Mouse (Mus musculus) midbrain, embryonic 10.5 days (tissue): ENCODE data around the gene Eif5a2. TPM values are rescaled to one million over a fixed set of nuclear protein-coding genes. Genes with fewer than 3 reads are reported as not detected.

Experiments used
- DNase-seq: peaks from one replicate; pipeline ENCODE4 v3.0.0-alpha.2; 2017; ENCODE audit warnings: low spot score
- H3K27ac ChIP-seq: fragments of 300-500 bp; sonication (generic); replicated peaks from 2 replicates; pipeline ENCODE4 v1.5.1; 2016; ENCODE audit warnings: mild to moderate bottlenecking
- H3K27me3 ChIP-seq: fragments of 300-500 bp; sonication (generic); 2 replicates; pipeline ENCODE4 v1.6.1; 2016; ENCODE audit warnings: low read depth, mild to moderate bottlenecking; ENCODE audit not compliant: poor library complexity, severe bottlenecking
- H3K36me3 ChIP-seq: fragments of 300-500 bp; sonication (generic); 2 replicates; pipeline ENCODE4 v1.6.1; 2016; ENCODE audit warnings: mild to moderate bottlenecking, moderate library complexity
- H3K4me1 ChIP-seq: fragments of 300-500 bp; sonication (generic); 2 replicates; pipeline ENCODE4 v1.6.1; 2016
- H3K4me3 ChIP-seq: fragments of 300-500 bp; sonication (generic); 2 replicates; pipeline ENCODE4 v1.5.1; 2016; ENCODE audit warnings: mild to moderate bottlenecking, moderate library complexity
- H3K9me3 ChIP-seq: fragments of 300-500 bp; sonication (generic); replicated peaks from 2 replicates; pipeline ENCODE4 v1.6.1; 2016; ENCODE audit warnings: mild to moderate bottlenecking
- WGBS: fragments of 180-500 bp; shearing (Covaris S2); methylation state at CpG from one replicate; pipeline ENCODE4 v1.1.7; 2016; 5-methylcytosine and 5-hydroxymethylcytosine counted together
- polyA plus RNA-seq: library from polyadenylated mRNA; unstranded; fragments of >200 nt; fragmentation: Nextera tagmentation; extraction: Ambion mirVana; gene quantifications from 2 replicates; pipeline ENCODE4 v1.2.1, GENCODE M21; 2016

Gene Eif5a2
- polyA plus RNA-seq, 1 experiment from 2014 or later = 12.1 TPM

DNA sequence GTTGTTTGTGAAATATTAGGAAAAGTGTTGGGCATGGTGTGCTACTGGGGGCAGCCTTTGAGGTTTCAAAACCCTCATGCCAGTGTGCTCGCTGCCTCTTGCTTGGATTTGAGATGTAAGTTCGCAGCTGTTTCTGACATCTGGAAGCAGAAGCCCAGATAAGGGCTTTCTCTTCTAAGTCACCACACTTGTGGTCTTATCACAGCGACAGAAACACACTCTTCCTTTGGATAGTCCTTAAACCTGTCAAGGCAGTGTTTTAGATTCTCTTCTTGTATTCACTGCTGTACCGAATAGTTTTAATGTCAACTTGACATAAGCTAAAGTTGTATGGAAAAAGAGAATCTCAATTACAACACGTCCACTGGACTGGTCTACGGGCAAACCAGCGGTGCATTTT lies 5.7 kb upstream of the Eif5a2 start:
- DNase-seq = no peak
- 89% methylated on average over 7 of the region's 7 CpGs for WGBS
- Histone ChIP-seq H3K27ac (no peak overlapping the region), H3K4me3 (no peak overlapping the region), H3K4me1 (no peaks in the 10 kb centered on the region), H3K9me3 (peaks cover 3% of the 10 kb centered on the region), H3K36me3 (no peaks in the 10 kb centered on the region), H3K27me3 (peaks cover 12% of the 10 kb centered on the region)

GRCm38 (mm10) chr3:28775958-28776357 lies 5.1 kb upstream of the Eif5a2 start:
- Histone ChIP-seq H3K4me1 (no peaks in the 10 kb centered on the region), H3K9me3 (peaks cover 7% of the 10 kb centered on the region), H3K4me3 (no peak overlapping the region), H3K27ac (no peak overlapping the region), H3K36me3 (no peaks in the 10 kb centered on the region), H3K27me3 (peaks cover 17% of the 10 kb centered on the region)
- DNase-seq = no peak
- 86% methylated on average over 1 of the region's 1 CpGs for WGBS

DNA sequence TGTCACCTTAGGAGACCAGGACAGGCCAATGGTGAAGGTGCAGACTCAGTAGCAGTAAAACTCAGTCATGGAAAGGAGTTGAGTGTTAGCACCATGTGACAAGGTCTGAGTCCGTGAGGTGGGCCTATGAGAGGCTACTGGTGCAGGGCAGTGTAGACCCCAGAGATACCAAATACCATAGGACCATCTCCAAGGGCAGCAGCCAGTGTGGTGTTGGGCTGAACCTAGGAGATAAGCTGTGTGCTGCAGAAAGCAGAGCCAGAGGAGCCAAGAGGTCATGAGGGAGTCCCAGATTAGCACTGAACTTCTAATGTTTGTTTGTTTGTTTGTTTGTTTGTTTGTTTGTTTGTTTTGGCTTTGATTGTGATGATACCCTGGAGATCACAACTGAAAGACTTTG lies 4.6 kb upstream of the Eif5a2 start:
- H3K4me1 ChIP-seq = peaks cover 1% of the 10 kb centered on the region
- DNase-seq = no peak
- no peaks in the 10 kb centered on the region for H3K36me3 ChIP-seq
- 88% methylated on average over 1 of the region's 1 CpGs for WGBS
- H3K4me3 ChIP-seq = no peak overlapping the region
- H3K27me3 ChIP-seq = peaks cover 17% of the 10 kb centered on the region
- no peak overlapping the region for H3K27ac ChIP-seq
- H3K9me3 ChIP-seq = peaks cover 7% of the 10 kb centered on the region

DNA sequence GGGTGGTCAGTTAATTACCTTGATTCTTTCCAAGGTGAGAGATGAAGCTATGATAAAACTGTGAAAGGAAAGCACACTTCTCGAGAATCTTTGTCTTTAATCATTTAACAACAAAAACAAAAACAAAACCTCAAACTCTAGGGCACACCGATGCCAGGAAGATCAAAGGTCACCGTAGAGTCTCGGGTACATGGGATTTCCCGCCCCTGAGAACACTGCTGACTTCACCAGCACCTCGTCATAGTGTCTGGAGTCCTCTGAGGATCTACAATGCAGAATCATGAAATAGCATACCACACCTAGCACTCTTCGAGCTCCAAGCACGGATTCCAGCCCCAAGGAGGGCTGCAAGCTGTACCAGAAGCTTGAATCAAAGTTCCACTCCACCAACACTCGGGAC lies 565 bp upstream of the Eif5a2 start:
- peaks cover 9% of the 10 kb centered on the region for H3K4me1 ChIP-seq
- peak overlapping the region; percentile 81 for H3K4me3 ChIP-seq
- peaks cover 33% of the 10 kb centered on the region for H3K27me3 ChIP-seq
- 74% methylated on average over 9 of the region's 9 CpGs for WGBS
- no peaks in the 10 kb centered on the region for H3K36me3 ChIP-seq
- DNase-seq = no peak
- H3K27ac ChIP-seq = no peak overlapping the region
- peaks cover 7% of the 10 kb centered on the region for H3K9me3 ChIP-seq

- WGBS = 1% methylated on average over 38 of the region's 41 CpGs
- H3K36me3 ChIP-seq = no peaks in the 10 kb centered on the region
- peaks cover 33% of the 10 kb centered on the region for H3K27me3 ChIP-seq
- no peak for DNase-seq
- H3K4me3 ChIP-seq = peak overlapping the region; percentile 81
- H3K27ac ChIP-seq = peak overlapping the region; percentile 81
- H3K4me1 ChIP-seq = peaks cover 9% of the 10 kb centered on the region
- H3K9me3 ChIP-seq = peaks cover 7% of the 10 kb centered on the region
Measured at GRCm38 (mm10) chr3:28781422-28781821, 346 bp downstream of the Eif5a2 start.

GRCm38 (mm10) chr3:28781848-28782247 lies 772 bp downstream of the Eif5a2 start:
- peak overlapping the region; percentile 81 for H3K4me3 ChIP-seq
- H3K36me3 ChIP-seq = no peaks in the 10 kb centered on the region
- H3K4me1 ChIP-seq = peaks cover 9% of the 10 kb centered on the region
- WGBS = 20% methylated on average over 14 of the region's 14 CpGs
- peaks cover 7% of the 10 kb centered on the region for H3K9me3 ChIP-seq
- DNase-seq = peak; percentile 14
- peaks cover 33% of the 10 kb centered on the region for H3K27me3 ChIP-seq
- peak overlapping the region; percentile 81; the same call in 1 of the 2 replicates for H3K27ac ChIP-seq

GRCm38 (mm10) chr3:28784176-28784575 lies 3.1 kb downstream of the Eif5a2 start:
- no peaks in the 10 kb centered on the region for H3K36me3 ChIP-seq
- no peak overlapping the region for H3K4me3 ChIP-seq
- peaks cover 32% of the 10 kb centered on the region for H3K27me3 ChIP-seq
- H3K9me3 ChIP-seq = peaks cover 7% of the 10 kb centered on the region
- 96% methylated on average over 2 of the region's 2 CpGs for WGBS
- H3K27ac ChIP-seq = no peak overlapping the region
- peaks cover 9% of the 10 kb centered on the region for H3K4me1 ChIP-seq
- no peak for DNase-seq

DNA sequence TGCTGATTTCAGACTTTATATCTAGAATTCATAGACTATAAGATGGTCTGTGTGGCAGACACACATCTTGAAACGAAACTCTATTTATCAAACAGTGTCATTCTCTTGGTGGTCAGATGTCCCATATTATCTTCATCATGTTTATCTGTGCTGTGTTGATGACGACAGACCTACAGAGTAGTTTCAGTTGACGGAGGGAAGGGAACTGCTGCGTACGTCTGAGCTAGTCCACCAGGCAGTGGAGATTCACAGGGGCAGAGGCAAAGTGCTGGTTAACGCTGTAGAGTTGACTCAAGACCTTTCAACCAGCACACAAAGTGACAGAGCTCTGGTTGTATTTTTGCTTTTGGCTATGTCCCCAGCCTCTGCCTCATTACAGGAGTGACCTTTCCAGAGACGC lies 13.8 kb downstream of the Eif5a2 start:
- Histone ChIP-seq H3K4me3 (no peak overlapping the region), H3K27ac (no peak overlapping the region), H3K4me1 (no peaks in the 10 kb centered on the region), H3K36me3 (no peaks in the 10 kb centered on the region), H3K9me3 (no peaks in the 10 kb centered on the region), H3K27me3 (no peaks in the 10 kb centered on the region)
- DNase-seq = no peak
- WGBS = 91% methylated on average over 7 of the region's 7 CpGs

DNA sequence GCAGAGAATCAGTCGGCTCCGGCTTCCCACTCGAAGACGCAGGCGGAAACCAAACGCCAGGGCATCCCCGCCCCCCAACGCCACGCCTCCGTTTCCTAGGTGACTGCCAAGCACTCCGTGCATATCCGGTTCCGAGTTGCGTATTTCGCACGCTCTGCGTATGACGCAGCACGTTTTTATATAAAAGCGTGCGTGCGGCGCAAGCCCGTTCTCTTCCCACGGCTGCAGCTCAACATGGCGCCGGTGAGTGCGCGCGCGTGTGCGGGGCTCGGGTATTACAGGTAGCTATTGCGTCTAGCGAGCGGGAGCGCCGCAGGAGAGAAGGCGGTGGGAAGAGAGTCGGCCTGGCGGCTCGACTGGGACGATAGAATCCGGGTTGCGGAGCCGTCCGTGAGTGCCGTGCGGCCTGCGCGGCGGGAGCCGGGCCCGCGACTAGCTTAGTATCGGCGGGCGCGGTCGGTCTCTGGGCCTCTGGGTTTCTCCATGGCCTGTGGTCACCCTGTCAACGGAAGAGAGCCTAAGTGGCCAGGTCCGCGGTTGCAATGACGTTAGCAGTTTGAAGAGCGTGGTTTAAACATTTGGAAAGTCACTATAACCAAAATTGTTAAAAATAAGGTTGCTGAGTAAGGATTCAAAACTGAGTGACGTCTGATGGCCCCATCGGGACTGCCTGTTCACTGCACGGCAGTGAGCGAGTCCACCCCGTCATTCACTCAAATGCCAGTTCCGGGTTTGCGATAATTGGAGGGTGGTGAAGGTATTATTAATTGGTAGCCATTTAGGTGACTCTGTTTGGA lies 24.4 kb downstream of the Eif5a2 start, which contains the start of gene Rpl22l1:
Gene Rpl22l1, plus strand, starts transcription at position 136 of the 797 bp plus-strand sequence.
- under 1% methylated on average over 72 of the region's 72 CpGs for WGBS
- peak within 1 kb of the TSS; percentile 96 for H3K27ac ChIP-seq

GRCm38 (mm10) chr3:28808039-28808643 lies 27.1 kb downstream of the Eif5a2 start:
- 93% methylated on average over 4 of the region's 4 CpGs for WGBS
- peaks cover 29% of the 10 kb centered on the region for H3K36me3 ChIP-seq
- H3K27me3 ChIP-seq = no peaks in the 10 kb centered on the region
- no peak overlapping the region for H3K4me3 ChIP-seq
- no peak for DNase-seq
- no peaks in the 10 kb centered on the region for H3K9me3 ChIP-seq
- H3K4me1 ChIP-seq = peaks cover 15% of the 10 kb centered on the region
- H3K27ac ChIP-seq = no peak overlapping the region

More for the DNA sequence above, 24.4 kb downstream of the Eif5a2 start, which contains the start of gene Rpl22l1:
- Histone ChIP-seq H3K4me3 (peak within 1 kb of the TSS; percentile 90), H3K4me1 (peaks cover 15% of the 10 kb centered on the region), H3K36me3 (peaks cover 29% of the 10 kb centered on the region), H3K9me3 (no peaks in the 10 kb centered on the region), H3K27me3 (no peaks in the 10 kb centered on the region)
- DNase-seq = peak; percentile 98

DNA sequence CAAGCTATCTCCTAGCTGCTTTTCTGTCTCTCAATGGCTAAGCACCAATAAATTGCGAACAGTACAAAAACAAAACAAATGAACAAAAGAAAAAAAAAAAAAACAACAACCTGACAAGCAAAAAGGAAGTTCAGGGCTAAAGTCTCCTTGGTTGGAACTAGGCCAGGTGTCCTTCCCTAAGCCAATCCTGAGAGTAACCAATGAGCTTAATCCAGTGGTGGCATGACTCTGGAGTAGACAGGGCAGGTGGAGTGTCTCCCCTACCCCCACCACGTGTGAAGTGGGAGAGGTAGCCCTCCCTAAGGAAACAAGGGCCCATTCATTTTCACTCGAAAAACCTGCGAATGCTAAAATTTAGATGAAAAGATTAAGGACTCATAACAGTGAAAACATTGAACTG lies 30.4 kb downstream of the Eif5a2 start:
- Histone ChIP-seq H3K27me3 (no peaks in the 10 kb centered on the region), H3K4me1 (peaks cover 5% of the 10 kb centered on the region; the same call in 1 of the 2 replicates), H3K27ac (no peak overlapping the region), H3K4me3 (no peak overlapping the region), H3K36me3 (peaks cover 28% of the 10 kb centered on the region), H3K9me3 (no peaks in the 10 kb centered on the region)
- 82% methylated on average over 4 of the region's 4 CpGs for WGBS
- no peak for DNase-seq

DNA sequence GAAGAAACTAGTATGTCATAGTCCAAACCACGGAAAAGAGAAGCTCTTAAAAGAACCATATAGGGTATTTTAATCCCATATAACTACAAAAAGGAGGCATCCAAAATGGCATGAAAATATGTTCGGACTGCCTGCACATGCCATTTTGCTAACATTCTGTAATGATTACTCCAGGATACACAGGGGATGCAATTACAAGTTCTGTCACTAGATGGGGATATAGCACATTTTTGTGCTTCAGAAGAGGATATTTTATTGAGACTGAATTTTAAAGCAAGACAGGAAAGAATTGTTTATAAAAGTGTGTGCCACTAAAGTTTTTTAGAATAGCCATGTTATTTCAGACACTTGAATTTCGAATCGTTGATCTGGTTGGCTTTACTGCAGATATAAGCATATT lies 33.3 kb downstream of the Eif5a2 start:
- WGBS = 14% methylated on average over 4 of the region's 4 CpGs
- H3K4me3 ChIP-seq = no peak overlapping the region
- H3K4me1 ChIP-seq = no peaks in the 10 kb centered on the region
- H3K27ac ChIP-seq = no peak overlapping the region
- no peaks in the 10 kb centered on the region for H3K27me3 ChIP-seq
- H3K36me3 ChIP-seq = no peaks in the 10 kb centered on the region
- H3K9me3 ChIP-seq = no peaks in the 10 kb centered on the region
- no peak for DNase-seq

DNA sequence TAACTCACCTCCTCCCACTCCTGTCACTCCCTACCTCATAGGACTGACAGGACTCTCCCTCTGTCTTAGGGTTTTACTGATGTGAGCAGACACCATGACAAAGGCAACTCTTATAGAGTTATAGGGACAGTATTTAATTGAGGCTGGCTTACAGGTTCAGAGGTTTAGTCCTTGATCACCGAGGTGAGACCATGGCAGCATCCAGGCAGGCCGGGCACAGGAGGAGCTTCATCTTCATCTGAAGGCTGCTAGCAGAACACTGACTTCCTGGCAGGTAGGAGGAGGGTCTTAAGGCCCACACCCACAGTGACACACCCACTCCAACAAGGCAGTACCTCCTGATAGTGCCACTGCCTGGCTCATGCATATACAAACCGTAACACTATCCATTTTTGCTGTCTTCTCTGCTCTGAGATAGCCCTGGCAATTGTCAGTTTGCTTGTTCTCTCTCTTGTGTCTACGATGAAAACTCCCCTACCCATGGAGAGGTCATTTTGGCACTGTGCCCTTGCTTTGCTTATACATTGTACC lies 35.0 kb downstream of the Eif5a2 start:
- WGBS = 80% methylated on average over 4 of the region's 4 CpGs
- Histone ChIP-seq H3K36me3 (no peaks in the 10 kb centered on the region), H3K9me3 (no peaks in the 10 kb centered on the region), H3K4me3 (no peak overlapping the region), H3K27ac (no peak overlapping the region), H3K27me3 (no peaks in the 10 kb centered on the region), H3K4me1 (no peaks in the 10 kb centered on the region)
- DNase-seq = no peak
